Mouse (Mus musculus): ENCODE measurements around the gene Gm11011. TPM values are rescaled to one million over a fixed set of nuclear protein-coding genes. Genes with fewer than 3 reads are reported as not detected.

Gm11011 gene
- total and polyA plus RNA-seq, 2 experiments from 2014 or later = not detected

- Histone ChIP-seq H3K27me3 (ENCODE audit: insufficient read depth, low read length) (no peaks in the 10 kb centered on the region), H3K36me3 (ENCODE audit: insufficient read depth) (no peaks in the 10 kb centered on the region), H3K4me3 (ENCODE audit: low read depth, low read length) (no peak overlapping the region), H3K9ac (no peak overlapping the region), H3K4me1 (ENCODE audit: insufficient read depth) (no peaks in the 10 kb centered on the region), H3K4me2 (ENCODE audit: low read depth) (no peak overlapping the region), H3K27ac (ENCODE audit: low read depth, low read length) (no peak overlapping the region), H3K9me3 (ENCODE audit: low read length) (no peaks in the 10 kb centered on the region)
- DNase-seq (no peak), ATAC-seq (no peak)
- no peak for TF ChIP-seq CTCF (IDR thresholded peaks at IDR 0.05; ENCODE audit: low read depth)
- WGBS = 90% methylated on average over 8 of the region's 8 CpGs
Measured at GRCm38 (mm10) chr2:169590412-169590811, 2.9 kb upstream of the Gm11011 start.

- TF ChIP-seq CTCF (IDR thresholded peaks at IDR 0.05; ENCODE audit: low read depth) = no peak
- Histone ChIP-seq H3K4me3 (ENCODE audit: low read depth, low read length) (no peak overlapping the region), H3K27me3 (ENCODE audit: insufficient read depth, low read length) (no peaks in the 10 kb centered on the region), H3K27ac (ENCODE audit: low read depth, low read length) (no peak overlapping the region), H3K4me1 (ENCODE audit: insufficient read depth) (no peaks in the 10 kb centered on the region), H3K4me2 (ENCODE audit: low read depth) (no peak overlapping the region), H3K9ac (no peak overlapping the region), H3K36me3 (ENCODE audit: insufficient read depth) (no peaks in the 10 kb centered on the region), H3K9me3 (ENCODE audit: low read length) (no peaks in the 10 kb centered on the region)
- ATAC-seq (no peak), DNase-seq (no peak)
- 94% methylated on average over 10 of the region's 10 CpGs for WGBS
Measured at GRCm38 (mm10) chr2:169589697-169590096, 2.2 kb upstream of the Gm11011 start.

GRCm38 (mm10) chr2:169586688-169587087, 857 bp downstream of the Gm11011 start:
- Histone ChIP-seq H3K9me3 (ENCODE audit: low read length) (no peaks in the 10 kb centered on the region), H3K36me3 (ENCODE audit: insufficient read depth) (no peaks in the 10 kb centered on the region)

GRCm38 (mm10) chr2:169585631-169586285, 1.8 kb downstream of the Gm11011 start:
- DNase-seq (no peak), ATAC-seq (no peak)
- Histone ChIP-seq H3K4me3 (ENCODE audit: low read depth, low read length) (no peak overlapping the region), H3K4me2 (ENCODE audit: low read depth) (0 out of 2 replicates have a peak overlapping the region, but pooled peaks have one; percentile 5), H3K27me3 (ENCODE audit: insufficient read depth, low read length) (no peaks in the 10 kb centered on the region), H3K36me3 (ENCODE audit: insufficient read depth) (no peaks in the 10 kb centered on the region), H3K9me3 (ENCODE audit: low read length) (no peaks in the 10 kb centered on the region), H3K9ac (no peak overlapping the region), H3K4me1 (ENCODE audit: insufficient read depth) (no peaks in the 10 kb centered on the region), H3K27ac (ENCODE audit: low read depth, low read length) (no peak overlapping the region)
- 76% methylated on average over 12 of the region's 12 CpGs for WGBS
- no peak for TF ChIP-seq CTCF (IDR thresholded peaks at IDR 0.05; ENCODE audit: low read depth)

More at GRCm38 (mm10) chr2:169586688-169587087, 857 bp downstream of the Gm11011 start:
- Histone ChIP-seq H3K4me1 (ENCODE audit: insufficient read depth) (no peaks in the 10 kb centered on the region), H3K4me3 (ENCODE audit: low read depth, low read length) (no peak overlapping the region), H3K27me3 (ENCODE audit: insufficient read depth, low read length) (no peaks in the 10 kb centered on the region), H3K27ac (ENCODE audit: low read depth, low read length) (no peak overlapping the region), H3K4me2 (ENCODE audit: low read depth) (no peak overlapping the region), H3K9ac (no peak overlapping the region)
- DNase-seq (no peak), ATAC-seq (no peak)
- 93% methylated on average over 3 of the region's 3 CpGs for WGBS
- TF ChIP-seq CTCF (IDR thresholded peaks at IDR 0.05; ENCODE audit: low read depth) = no peak

- ATAC-seq (peak; percentile 67; the same call in 1 of the 2 replicates), DNase-seq (peak; percentile 26)
- H3K9ac ChIP-seq = no peak overlapping the region
- TF ChIP-seq CTCF (IDR thresholded peaks at IDR 0.05; ENCODE audit: low read depth) = no peak
- H3K27me3 ChIP-seq (ENCODE audit: insufficient read depth, low read length) = no peaks in the 10 kb centered on the region
- 34% methylated on average over 15 of the region's 15 CpGs for WGBS
- H3K9me3 ChIP-seq (ENCODE audit: low read length) = no peaks in the 10 kb centered on the region
- peak overlapping the region; percentile 5; the same call in 1 of the 2 replicates for H3K4me2 ChIP-seq (ENCODE audit: low read depth)
- H3K4me3 ChIP-seq (ENCODE audit: low read depth, low read length) = no peak overlapping the region
- no peak overlapping the region for H3K27ac ChIP-seq (ENCODE audit: low read depth, low read length)
- no peaks in the 10 kb centered on the region for H3K4me1 ChIP-seq (ENCODE audit: insufficient read depth)
- no peaks in the 10 kb centered on the region for H3K36me3 ChIP-seq (ENCODE audit: insufficient read depth)
Measured at GRCm38 (mm10) chr2:169584745-169585456, 2.6 kb downstream of the Gm11011 start.

GRCm38 (mm10) chr2:169583476-169583875, 4.1 kb downstream of the Gm11011 start:
- no peak for TF ChIP-seq CTCF (IDR thresholded peaks at IDR 0.05; ENCODE audit: low read depth)
- no peaks in the 10 kb centered on the region for H3K9me3 ChIP-seq (ENCODE audit: low read length)
- no peaks in the 10 kb centered on the region for H3K27me3 ChIP-seq (ENCODE audit: insufficient read depth, low read length)
- no peak overlapping the region for H3K4me2 ChIP-seq (ENCODE audit: low read depth)
- ATAC-seq = no peak
- no peak overlapping the region for H3K27ac ChIP-seq (ENCODE audit: low read depth, low read length)
- 83% methylated on average over 3 of the region's 3 CpGs for WGBS
- H3K36me3 ChIP-seq (ENCODE audit: insufficient read depth) = no peaks in the 10 kb centered on the region
- H3K4me3 ChIP-seq (ENCODE audit: low read depth, low read length) = no peak overlapping the region
- no peak for DNase-seq
- no peaks in the 10 kb centered on the region for H3K4me1 ChIP-seq (ENCODE audit: insufficient read depth)
- H3K9ac ChIP-seq = no peak overlapping the region

Data from forebrain, postnatal 0 days (tissue).